In the genomic region with DNA sequence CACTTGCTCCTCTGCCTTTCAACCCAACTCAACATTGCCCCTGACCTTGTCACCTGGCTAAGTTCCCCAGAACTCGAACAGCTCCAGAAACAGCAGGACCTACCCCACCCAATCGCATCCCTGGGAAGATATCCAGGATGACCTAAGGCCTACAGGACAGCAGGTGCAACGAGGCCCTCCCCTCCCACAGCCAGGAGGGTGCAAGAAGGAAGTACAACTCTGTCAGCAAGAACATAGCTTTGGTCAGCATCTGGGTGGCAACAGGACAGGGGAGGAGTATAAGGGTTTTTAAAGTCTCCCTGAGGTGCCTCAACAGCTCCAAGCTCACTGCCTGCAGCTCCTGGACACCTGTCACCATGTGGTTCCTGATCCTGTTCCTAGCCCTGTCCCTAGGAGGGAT, we compare ENCODE assay signal across 40 mouse cellular contexts. TPM values are rescaled to one million over a fixed set of nuclear protein-coding genes. Genes with fewer than 3 reads are reported as not detected.
"Had no signal": no experiment of that assay in that cellular context is flagged by ENCODE, and none has a peak within 500 bp of the region (broad histone marks: within the 10 kb centered on the region; RNA-seq: fewer than 3 reads in every experiment).

TSS of gene Klk1b3 (plus strand) at position 301 of the 400 bp plus-strand sequence.

- H3K9ac ChIP-seq: heart, embryonic 12.5 days; heart, embryonic 13.5 days; heart, embryonic 15.5 days; hindbrain, embryonic 12.5 days; hindbrain, embryonic 13.5 days; hindbrain, embryonic 14.5 days; hindbrain, embryonic 15.5 days; kidney, embryonic 15.5 days had no signal

- H3K4me3 ChIP-seq: heart, embryonic 10.5 days; heart, embryonic 12.5 days; heart, embryonic 13.5 days; heart, embryonic 15.5 days; hindbrain, embryonic 10.5 days; hindbrain, embryonic 12.5 days; hindbrain, embryonic 13.5 days; hindbrain, embryonic 15.5 days; kidney, embryonic 15.5 days; layer of hippocampus, adult 2 months; left cerebral cortex, adult 2 months had no signal

- ATAC-seq: hindbrain, embryonic 16.5 days; hindbrain, postnatal 0 days; inflammation-experienced regulatory T-cells, adult 6 months; intestine, embryonic 16.5 days; intestine, postnatal 0 days had no signal

- H3K27me3 ChIP-seq: heart, embryonic 12.5 days; heart, embryonic 13.5 days; heart, embryonic 15.5 days; hindbrain, embryonic 12.5 days; hindbrain, embryonic 13.5 days; hindbrain, embryonic 15.5 days; kidney, embryonic 15.5 days had no signal

- H3K4me1 ChIP-seq: heart, embryonic 10.5 days; heart, embryonic 12.5 days; heart, embryonic 13.5 days; heart, embryonic 15.5 days; hindbrain, embryonic 10.5 days; hindbrain, embryonic 12.5 days; hindbrain, embryonic 13.5 days; hindbrain, embryonic 15.5 days; kidney, embryonic 15.5 days had no signal

- H3K9me3 ChIP-seq: heart, embryonic 10.5 days; heart, embryonic 12.5 days; heart, embryonic 13.5 days; heart, embryonic 15.5 days; hindbrain, embryonic 10.5 days; hindbrain, embryonic 12.5 days; hindbrain, embryonic 13.5 days; hindbrain, embryonic 15.5 days; kidney, embryonic 15.5 days had no signal

- H3K27ac ChIP-seq: heart, embryonic 10.5 days; heart, embryonic 13.5 days; heart, embryonic 15.5 days; hindbrain, embryonic 10.5 days; hindbrain, embryonic 12.5 days; hindbrain, embryonic 13.5 days; hindbrain, embryonic 14.5 days; hindbrain, embryonic 15.5 days; hindbrain, postnatal 0 days; kidney, embryonic 15.5 days; kidney, postnatal 0 days; layer of hippocampus, adult 2 months; left cerebral cortex, adult 2 months had no signal

- H3K36me3 ChIP-seq: heart, embryonic 10.5 days; heart, embryonic 12.5 days; heart, embryonic 13.5 days; heart, embryonic 15.5 days; hindbrain, embryonic 10.5 days; hindbrain, embryonic 12.5 days; hindbrain, embryonic 13.5 days; hindbrain, embryonic 15.5 days; kidney, embryonic 15.5 days had no signal

- DNase-seq: heart, postnatal 10 days; heart, postnatal 14 days; heart, postnatal 36 days; heart, postnatal 4 days; kidney, adult 11 months; kidney, adult 18-20 months; kidney, adult 2 months; kidney, adult 8-10 months; kidney, adult 9 months; kidney, postnatal 10 days; kidney, postnatal 14 days; kidney, postnatal 25 days; kidney, postnatal 36 days; kidney, postnatal 4 days; layer of hippocampus, adult 9-11 months; layer of hippocampus, postnatal 36 days had no signal

- H3K4me2 ChIP-seq: heart, embryonic 11.5 days; heart, embryonic 12.5 days; heart, embryonic 13.5 days; heart, embryonic 15.5 days; hindbrain, embryonic 12.5 days; hindbrain, embryonic 13.5 days; hindbrain, embryonic 14.5 days; hindbrain, embryonic 15.5 days; kidney, embryonic 15.5 days had no signal

RNA-seq across cellular contexts. Expression of gene Klk1b3, which starts in this region (rescaled TPM):
- polyA plus RNA-seq: heart, embryonic 10.5 days; heart, embryonic 11.5 days; heart, embryonic 12.5 days; heart, embryonic 13.5 days; heart, embryonic 14.5 days; heart, embryonic 15.5 days; heart, embryonic 16.5 days; heart, postnatal 0 days; hindbrain, embryonic 10.5 days; hindbrain, embryonic 11.5 days; hindbrain, embryonic 12.5 days; hindbrain, embryonic 13.5 days; hindbrain, embryonic 14.5 days; hindbrain, embryonic 15.5 days; hindbrain, embryonic 16.5 days; hindbrain, postnatal 0 days; inflammation-experienced regulatory T-cells, adult 6 months; intestine, postnatal 0 days; kidney, embryonic 14.5 days; kidney, embryonic 15.5 days had no signal
